Mouse (Mus musculus): ENCODE results near the gene Cep104. TPM values are rescaled to one million over a fixed set of nuclear protein-coding genes. Genes with fewer than 3 reads are reported as not detected.

The Cep104 gene
- polyA plus RNA-seq (2014; fragmentation: Nextera tagmentation; extraction: Ambion mirVana) = 13.7 and 14.3 TPM in 2 replicates

GRCm38 (mm10) chr4:153974431-153975291 lies at the start of gene Cep104, which contains the start of gene Dffb:
TSS of gene Cep104 (plus strand) at chr4:153975194.
TSS of gene Dffb (minus strand) at chr4:153975126.
- Histone ChIP-seq H3K4me1 (ENCODE audit: control insufficient read depth in 2 of 2, insufficient read depth in 2 of 2, low read length in 2 of 2) (peaks cover 3 to 10% of the 10 kb centered on the region in 2 experiments; a peak in 3 of 4 replicates), H3K27ac (replicated peaks in 1 of 2; ENCODE audit: control insufficient read depth in 1 of 2, insufficient read depth in 1 of 2, low read depth in 2 of 2, low read length in 2 of 2) (peak within 1 kb of the TSS in 1 of 2 experiments; percentile 44; a peak in 2 of 4 replicates), H3K27me3 (ENCODE audit: control insufficient read depth, insufficient read depth, low read length) (no peaks in the 10 kb centered on the region), H3K9ac (ENCODE audit: low read length) (peak within 1 kb of the TSS; percentile 95), H3K4me3 (ENCODE audit: control insufficient read depth in 1 of 2, insufficient read depth in 1 of 2, low read depth in 1 of 2, low read length in 2 of 2) (peak within 1 kb of the TSS; percentile 81 to 96), H3K4me2 (ENCODE audit: low read length) (peak within 1 kb of the TSS; percentile 91), H3K36me3 (ENCODE audit: control insufficient read depth, insufficient read depth, low read length) (peaks cover 32% of the 10 kb centered on the region), H3K9me3 (ENCODE audit: control insufficient read depth, low read length) (no peaks in the 10 kb centered on the region)
- ATAC-seq (ENCODE audit: insufficient number of reproducible peaks, insufficient read depth, low FRiP score, low read depth) = peak; percentile 91
- 1% methylated on average over 64 of the region's 68 CpGs for WGBS

GRCm38 (mm10) chr4:153928772-153929299 lies 46.2 kb upstream of the Cep104 start:
- H3K27ac ChIP-seq (replicated peaks in 1 of 2; ENCODE audit: control insufficient read depth in 1 of 2, insufficient read depth in 1 of 2, low read depth in 2 of 2, low read length in 2 of 2) = no peak overlapping the region
- no peak for ATAC-seq (ENCODE audit: insufficient number of reproducible peaks, insufficient read depth, low FRiP score, low read depth)
- no peak overlapping the region for H3K9ac ChIP-seq (ENCODE audit: low read length)
- H3K36me3 ChIP-seq (ENCODE audit: control insufficient read depth, insufficient read depth, low read length) = no peaks in the 10 kb centered on the region
- H3K9me3 ChIP-seq (ENCODE audit: control insufficient read depth, low read length) = no peaks in the 10 kb centered on the region
- H3K27me3 ChIP-seq (ENCODE audit: control insufficient read depth, insufficient read depth, low read length) = no peaks in the 10 kb centered on the region
- no peaks in the 10 kb centered on the region for H3K4me1 ChIP-seq (ENCODE audit: control insufficient read depth in 2 of 2, insufficient read depth in 2 of 2, low read length in 2 of 2)
- 82% methylated on average over 11 of the region's 11 CpGs for WGBS
- H3K4me3 ChIP-seq (ENCODE audit: control insufficient read depth in 1 of 2, insufficient read depth in 1 of 2, low read depth in 1 of 2, low read length in 2 of 2) = no peak overlapping the region
- H3K4me2 ChIP-seq (ENCODE audit: low read length) = no peak overlapping the region

GRCm38 (mm10) chr4:153929425-153929824 lies 45.6 kb upstream of the Cep104 start:
- Histone ChIP-seq H3K4me2 (ENCODE audit: low read length) (no peak overlapping the region), H3K27me3 (ENCODE audit: control insufficient read depth, insufficient read depth, low read length) (no peaks in the 10 kb centered on the region), H3K9ac (ENCODE audit: low read length) (no peak overlapping the region), H3K4me1 (ENCODE audit: control insufficient read depth in 2 of 2, insufficient read depth in 2 of 2, low read length in 2 of 2) (no peaks in the 10 kb centered on the region), H3K36me3 (ENCODE audit: control insufficient read depth, insufficient read depth, low read length) (no peaks in the 10 kb centered on the region), H3K9me3 (ENCODE audit: control insufficient read depth, low read length) (no peaks in the 10 kb centered on the region), H3K27ac (replicated peaks in 1 of 2; ENCODE audit: control insufficient read depth in 1 of 2, insufficient read depth in 1 of 2, low read depth in 2 of 2, low read length in 2 of 2) (no peak overlapping the region), H3K4me3 (ENCODE audit: control insufficient read depth in 1 of 2, insufficient read depth in 1 of 2, low read depth in 1 of 2, low read length in 2 of 2) (no peak overlapping the region)
- ATAC-seq (ENCODE audit: insufficient number of reproducible peaks, insufficient read depth, low FRiP score, low read depth) = no peak
- 67% methylated on average over 10 of the region's 10 CpGs for WGBS

- no peak for ATAC-seq (ENCODE audit: insufficient number of reproducible peaks, insufficient read depth, low FRiP score, low read depth)
- H3K4me3 ChIP-seq (ENCODE audit: control insufficient read depth in 1 of 2, insufficient read depth in 1 of 2, low read depth in 1 of 2, low read length in 2 of 2) = no peak overlapping the region
- H3K9ac ChIP-seq (ENCODE audit: low read length) = no peak overlapping the region
- no peaks in the 10 kb centered on the region for H3K36me3 ChIP-seq (ENCODE audit: control insufficient read depth, insufficient read depth, low read length)
- H3K27ac ChIP-seq (replicated peaks in 1 of 2; ENCODE audit: control insufficient read depth in 1 of 2, insufficient read depth in 1 of 2, low read depth in 2 of 2, low read length in 2 of 2) = no peak overlapping the region
- H3K9me3 ChIP-seq (ENCODE audit: control insufficient read depth, low read length) = no peaks in the 10 kb centered on the region
- no peaks in the 10 kb centered on the region for H3K4me1 ChIP-seq (ENCODE audit: control insufficient read depth in 2 of 2, insufficient read depth in 2 of 2, low read length in 2 of 2)
- H3K27me3 ChIP-seq (ENCODE audit: control insufficient read depth, insufficient read depth, low read length) = no peaks in the 10 kb centered on the region
- no peak overlapping the region for H3K4me2 ChIP-seq (ENCODE audit: low read length)
- WGBS = 70% methylated on average over 4 of the region's 4 CpGs
Measured at GRCm38 (mm10) chr4:153929921-153930320, 45.1 kb upstream of the Cep104 start.

GRCm38 (mm10) chr4:153943243-153943642 lies 31.8 kb upstream of the Cep104 start:
- Histone ChIP-seq H3K27ac (replicated peaks in 1 of 2; ENCODE audit: control insufficient read depth in 1 of 2, insufficient read depth in 1 of 2, low read depth in 2 of 2, low read length in 2 of 2) (no peak overlapping the region), H3K9me3 (ENCODE audit: control insufficient read depth, low read length) (no peaks in the 10 kb centered on the region), H3K36me3 (ENCODE audit: control insufficient read depth, insufficient read depth, low read length) (no peaks in the 10 kb centered on the region), H3K9ac (ENCODE audit: low read length) (no peak overlapping the region), H3K4me2 (ENCODE audit: low read length) (no peak overlapping the region), H3K4me1 (ENCODE audit: control insufficient read depth in 2 of 2, insufficient read depth in 2 of 2, low read length in 2 of 2) (no peaks in the 10 kb centered on the region; a peak in 1 of 4 replicates), H3K4me3 (ENCODE audit: control insufficient read depth in 1 of 2, insufficient read depth in 1 of 2, low read depth in 1 of 2, low read length in 2 of 2) (no peak overlapping the region), H3K27me3 (ENCODE audit: control insufficient read depth, insufficient read depth, low read length) (peaks cover 22% of the 10 kb centered on the region)
- no peak for ATAC-seq (ENCODE audit: insufficient number of reproducible peaks, insufficient read depth, low FRiP score, low read depth)
- 60% methylated on average over 4 of the region's 4 CpGs for WGBS

- no peak for ATAC-seq (ENCODE audit: insufficient number of reproducible peaks, insufficient read depth, low FRiP score, low read depth)
Measured at GRCm38 (mm10) chr4:153944261-153944660, 30.7 kb upstream of the Cep104 start.

GRCm38 (mm10) chr4:153945741-153946140 lies 29.3 kb upstream of the Cep104 start:
- Histone ChIP-seq H3K4me2 (ENCODE audit: low read length) (no peak overlapping the region), H3K4me3 (ENCODE audit: control insufficient read depth in 1 of 2, insufficient read depth in 1 of 2, low read depth in 1 of 2, low read length in 2 of 2) (no peak overlapping the region), H3K27ac (replicated peaks in 1 of 2; ENCODE audit: control insufficient read depth in 1 of 2, insufficient read depth in 1 of 2, low read depth in 2 of 2, low read length in 2 of 2) (no peak overlapping the region), H3K27me3 (ENCODE audit: control insufficient read depth, insufficient read depth, low read length) (peaks cover 22% of the 10 kb centered on the region), H3K36me3 (ENCODE audit: control insufficient read depth, insufficient read depth, low read length) (no peaks in the 10 kb centered on the region), H3K9ac (ENCODE audit: low read length) (no peak overlapping the region), H3K4me1 (ENCODE audit: control insufficient read depth in 2 of 2, insufficient read depth in 2 of 2, low read length in 2 of 2) (no peaks in the 10 kb centered on the region; a peak in 1 of 4 replicates), H3K9me3 (ENCODE audit: control insufficient read depth, low read length) (no peaks in the 10 kb centered on the region)
- ATAC-seq (ENCODE audit: insufficient number of reproducible peaks, insufficient read depth, low FRiP score, low read depth) = no peak
- WGBS = 73% methylated on average over 6 of the region's 6 CpGs

More at GRCm38 (mm10) chr4:153944261-153944660, 30.7 kb upstream of the Cep104 start:
- H3K9me3 ChIP-seq (ENCODE audit: control insufficient read depth, low read length) = no peaks in the 10 kb centered on the region
- no peaks in the 10 kb centered on the region; a peak in 1 of 4 replicates for H3K4me1 ChIP-seq (ENCODE audit: control insufficient read depth in 2 of 2, insufficient read depth in 2 of 2, low read length in 2 of 2)
- H3K27ac ChIP-seq (replicated peaks in 1 of 2; ENCODE audit: control insufficient read depth in 1 of 2, insufficient read depth in 1 of 2, low read depth in 2 of 2, low read length in 2 of 2) = no peak overlapping the region
- no peaks in the 10 kb centered on the region for H3K36me3 ChIP-seq (ENCODE audit: control insufficient read depth, insufficient read depth, low read length)
- no peak overlapping the region for H3K4me2 ChIP-seq (ENCODE audit: low read length)
- H3K9ac ChIP-seq (ENCODE audit: low read length) = no peak overlapping the region
- peaks cover 22% of the 10 kb centered on the region for H3K27me3 ChIP-seq (ENCODE audit: control insufficient read depth, insufficient read depth, low read length)
- H3K4me3 ChIP-seq (ENCODE audit: control insufficient read depth in 1 of 2, insufficient read depth in 1 of 2, low read depth in 1 of 2, low read length in 2 of 2) = no peak overlapping the region
- WGBS = 36% methylated on average over 6 of the region's 6 CpGs

All from heart, embryonic 14.5 days (tissue).